Mouse (Mus musculus) liver, embryonic 16.5 days (tissue): ENCODE measurements around the gene Kmt5a. TPM values are rescaled to one million over a fixed set of nuclear protein-coding genes. Genes with fewer than 3 reads are reported as not detected.
A peak's percentile ranks its signal among the peaks of the same experiment; 100 is the strongest.

Experiments
- ATAC-seq: fragments of 200-750 bp; cut with Nextera tagmentation; 2 replicates; pipeline ENCODE4 v1.8.0; 2017; ENCODE audit warnings: low read depth, mild to moderate bottlenecking, moderate number of reproducible peaks, moderate library complexity
- H3K27ac ChIP-seq: fragments of 300-500 bp; sonication (generic); 2 replicates; pipeline ENCODE4 v1.5.1; 2014; ENCODE audit warnings: mild to moderate bottlenecking, low read length
- H3K27me3 ChIP-seq: fragments of 300-500 bp; sonication (generic); 2 replicates; pipeline ENCODE4 v1.6.1; 2014; ENCODE audit warnings: low read depth, low read length, mixed read lengths; ENCODE audit not compliant: control insufficient read depth, insufficient read depth
- H3K36me3 ChIP-seq: fragments of 300-500 bp; sonication (generic); 2 replicates; pipeline ENCODE4 v1.6.1; 2014; ENCODE audit warnings: mild to moderate bottlenecking; ENCODE audit not compliant: control insufficient read depth, insufficient read depth
- H3K4me1 ChIP-seq: fragments of 300-500 bp; sonication (generic); 2 replicates; pipeline ENCODE4 v1.6.1; 2014; ENCODE audit warnings: low read depth, low read length, mixed read lengths; ENCODE audit not compliant: control insufficient read depth
- H3K4me2 ChIP-seq: fragments of 300-500 bp; sonication (generic); 2 replicates; pipeline ENCODE4 v1.6.1; 2014; ENCODE audit warnings: low read depth, low read length, mixed read lengths
- H3K4me3 ChIP-seq: fragments of 300-500 bp; sonication (generic); 2 replicates; pipeline ENCODE4 v1.5.1; 2014; ENCODE audit warnings: low read depth, mild to moderate bottlenecking, low read length
- H3K9ac ChIP-seq: fragments of 300-500 bp; sonication (generic); 2 replicates; pipeline ENCODE4 v1.6.1; 2014; ENCODE audit warnings: low read depth, low read length
- H3K9me3 ChIP-seq: fragments of 300-500 bp; sonication (generic); replicated peaks from 2 replicates; pipeline ENCODE4 v1.6.1; 2016; ENCODE audit warnings: low read length; ENCODE audit not compliant: control insufficient read depth
- WGBS: fragments of 180-500 bp; shearing (Covaris S2); extraction: QIAGEN DNeasy Blood & Tissue Kit; methylation state at CpG from one replicate; pipeline ENCODE4 v1.1.7; 2014; ENCODE audit not compliant: insufficient replicate concordance; 5-methylcytosine and 5-hydroxymethylcytosine counted together
- polyA plus RNA-seq: library from polyadenylated mRNA; unstranded; fragments of >200 nt; fragmentation: Nextera tagmentation; extraction: Ambion mirVana; gene quantifications from 2 replicates; pipeline ENCODE4 v1.2.1, GENCODE M21; 2015

Kmt5a gene
- polyA plus RNA-seq, 1 experiment from 2014 or later: 41.5 TPM

DNA sequence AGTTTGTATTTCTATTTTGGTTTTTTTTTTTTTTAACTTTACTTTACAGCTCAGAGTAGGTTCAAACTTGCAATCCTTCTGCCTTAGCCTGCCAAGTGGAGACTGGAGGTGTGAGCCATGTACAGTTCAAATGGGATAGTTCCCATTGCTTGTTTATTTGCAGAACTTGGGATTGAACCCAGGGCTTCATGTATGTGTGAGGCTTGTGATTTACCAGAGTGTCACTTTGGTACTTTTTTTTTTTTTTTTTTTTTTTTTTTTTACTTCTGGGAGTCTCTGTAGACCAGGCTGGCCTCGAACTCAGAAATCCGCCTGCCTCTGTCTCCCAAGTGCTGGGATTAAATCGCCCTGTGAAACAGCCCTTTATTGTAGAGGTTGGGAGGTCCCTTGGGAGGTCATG lies 4.5 kb downstream of the Kmt5a start:
- WGBS: 67% methylated on average over 3 of the region's 3 CpGs
- H3K27ac ChIP-seq: peak overlapping the region; percentile 87
- H3K36me3 ChIP-seq: peaks cover 15% of the 10 kb centered on the region
- H3K27me3 ChIP-seq: no peaks in the 10 kb centered on the region
- peaks cover 65% of the 10 kb centered on the region for H3K4me1 ChIP-seq
- no peak for ATAC-seq
- no peaks in the 10 kb centered on the region for H3K9me3 ChIP-seq
- H3K4me3 ChIP-seq: peak overlapping the region; percentile 86
- H3K4me2 ChIP-seq: peak overlapping the region; percentile 97
- peak overlapping the region; percentile 88; the same call in 1 of the 2 replicates for H3K9ac ChIP-seq

DNA sequence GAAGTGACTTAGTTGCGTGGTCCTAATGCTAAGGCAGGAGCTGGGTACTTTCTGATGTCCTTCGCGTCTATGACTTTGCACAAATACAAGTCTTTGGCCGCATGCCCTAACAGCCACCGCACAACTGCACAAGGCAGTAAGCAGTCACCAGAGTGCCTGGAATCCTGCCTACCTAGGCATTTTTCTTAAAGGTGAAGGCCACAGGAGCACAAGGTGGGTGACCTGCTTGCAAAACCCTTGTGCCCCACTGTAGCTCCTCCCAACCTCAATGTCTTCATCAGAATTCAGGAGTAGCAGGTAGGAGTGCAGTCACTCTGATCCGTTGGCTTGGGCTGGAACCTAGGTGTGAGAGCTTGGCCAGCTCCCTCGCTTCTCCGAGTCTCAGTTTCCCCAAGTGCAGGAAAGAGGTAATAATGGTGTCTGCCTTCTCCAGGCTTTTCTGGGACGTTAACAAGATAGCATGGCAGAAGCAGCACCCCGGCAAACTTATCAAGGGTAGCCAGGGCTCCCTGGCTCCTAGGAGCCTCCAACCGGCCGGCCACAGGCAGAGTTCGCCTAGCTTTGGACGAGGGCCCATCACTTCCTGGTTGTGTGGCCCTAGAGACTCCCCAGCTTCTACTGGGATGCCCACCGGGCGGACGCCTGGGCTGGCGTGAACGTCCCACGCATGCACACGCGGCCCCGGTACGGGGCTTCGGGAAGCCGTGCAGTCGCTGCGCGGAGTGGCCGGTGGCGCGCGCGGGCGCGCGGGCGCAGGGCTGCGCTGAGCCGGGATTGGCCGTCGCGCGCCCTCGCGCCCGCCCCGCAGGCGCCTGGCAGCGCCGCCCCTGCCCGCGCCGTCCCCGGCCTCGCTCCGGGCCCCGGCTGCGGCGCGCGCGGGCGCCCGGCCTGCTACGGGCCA lies 5.2 kb downstream of the Kmt5a start:
- Histone ChIP-seq H3K27ac (peak overlapping the region; percentile 87), H3K36me3 (peaks cover 20% of the 10 kb centered on the region), H3K4me3 (peak overlapping the region; percentile 86), H3K9ac (peak overlapping the region; percentile 88), H3K27me3 (no peaks in the 10 kb centered on the region), H3K4me2 (peak overlapping the region; percentile 97), H3K9me3 (no peaks in the 10 kb centered on the region), H3K4me1 (peaks cover 71% of the 10 kb centered on the region)
- WGBS: 2% methylated on average over 50 of the region's 66 CpGs
- ATAC-seq: peak; percentile 82

DNA sequence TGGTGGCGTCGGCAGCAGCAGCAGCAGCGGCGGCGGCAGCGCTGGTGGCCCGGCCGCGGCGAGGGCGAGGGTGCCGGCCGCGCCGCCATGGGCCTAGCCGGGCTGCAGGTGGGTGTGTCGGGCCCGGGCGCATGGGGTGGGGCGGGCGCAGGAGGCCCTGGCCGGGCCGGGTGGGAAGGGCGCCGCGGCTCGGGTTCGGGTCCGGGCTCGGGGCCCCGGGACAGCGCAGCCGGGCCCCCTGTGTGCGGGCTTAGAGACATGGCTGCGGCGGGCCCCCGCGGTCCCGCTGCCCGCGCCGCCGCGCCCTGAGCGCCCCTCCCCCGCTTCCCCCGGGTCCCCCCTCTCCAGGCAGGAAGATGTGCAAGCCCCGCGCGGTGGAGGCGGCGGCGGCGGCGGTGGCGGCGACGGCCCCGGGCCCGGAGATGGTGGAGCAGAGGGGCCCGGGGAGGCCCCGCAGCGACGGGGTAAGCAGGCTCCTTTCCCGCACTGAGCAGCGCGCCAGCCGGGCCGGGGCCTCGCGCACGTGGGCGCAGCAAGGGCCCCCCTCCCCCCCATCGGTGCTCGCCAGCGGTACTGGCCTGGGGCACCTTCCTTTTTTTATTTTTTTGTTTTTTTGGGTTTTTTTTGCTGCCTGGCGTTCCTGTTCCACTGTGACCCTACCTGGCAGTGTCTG lies 6.0 kb downstream of the Kmt5a start:
- Histone ChIP-seq H3K27me3 (no peaks in the 10 kb centered on the region), H3K4me3 (peak overlapping the region; percentile 86), H3K4me2 (peak overlapping the region; percentile 97), H3K9ac (peak overlapping the region; percentile 88), H3K9me3 (no peaks in the 10 kb centered on the region), H3K27ac (peak overlapping the region; percentile 87), H3K4me1 (peaks cover 79% of the 10 kb centered on the region), H3K36me3 (peaks cover 28% of the 10 kb centered on the region)
- WGBS: under 1% methylated on average over 57 of the region's 77 CpGs
- ATAC-seq: peak; percentile 70

DNA sequence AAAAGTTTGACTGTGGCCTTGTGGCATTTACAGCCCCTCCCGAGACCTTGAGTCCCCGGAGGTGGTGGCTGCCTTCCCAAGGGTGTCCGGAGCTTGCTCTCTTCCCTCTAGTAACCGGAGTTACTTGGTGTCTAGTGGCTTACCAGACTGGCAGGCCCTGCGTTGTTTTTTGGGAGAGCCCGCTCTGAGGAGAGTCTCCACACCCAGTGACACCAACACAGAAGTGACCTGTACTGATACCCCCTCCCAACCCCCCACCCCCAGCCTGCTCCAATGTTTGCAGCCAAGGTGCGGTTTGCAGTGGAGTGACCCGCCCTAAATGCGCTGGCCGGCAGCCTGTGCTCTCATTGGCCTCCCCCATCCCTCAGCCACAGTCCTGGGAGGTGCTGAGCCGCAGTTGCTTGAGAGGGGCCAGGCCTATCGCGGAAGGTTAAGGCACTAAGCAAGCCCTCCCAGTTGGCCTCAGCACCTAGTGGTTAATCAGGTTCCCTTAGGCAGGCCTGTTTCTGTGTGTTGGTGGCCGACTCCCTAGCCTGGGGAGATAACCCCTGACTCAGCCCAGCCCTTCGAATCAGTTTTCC lies 6.7 kb downstream of the Kmt5a start:
- WGBS: under 1% methylated on average over 15 of the region's 15 CpGs
- no peaks in the 10 kb centered on the region for H3K27me3 ChIP-seq
- peak overlapping the region; percentile 87 for H3K27ac ChIP-seq
- peak overlapping the region; percentile 97 for H3K4me2 ChIP-seq
- ATAC-seq: peak; percentile 68
- H3K4me1 ChIP-seq: peaks cover 84% of the 10 kb centered on the region
- H3K9ac ChIP-seq: peak overlapping the region; percentile 88
- peaks cover 34% of the 10 kb centered on the region for H3K36me3 ChIP-seq
- H3K9me3 ChIP-seq: no peaks in the 10 kb centered on the region
- peak overlapping the region; percentile 86 for H3K4me3 ChIP-seq

DNA sequence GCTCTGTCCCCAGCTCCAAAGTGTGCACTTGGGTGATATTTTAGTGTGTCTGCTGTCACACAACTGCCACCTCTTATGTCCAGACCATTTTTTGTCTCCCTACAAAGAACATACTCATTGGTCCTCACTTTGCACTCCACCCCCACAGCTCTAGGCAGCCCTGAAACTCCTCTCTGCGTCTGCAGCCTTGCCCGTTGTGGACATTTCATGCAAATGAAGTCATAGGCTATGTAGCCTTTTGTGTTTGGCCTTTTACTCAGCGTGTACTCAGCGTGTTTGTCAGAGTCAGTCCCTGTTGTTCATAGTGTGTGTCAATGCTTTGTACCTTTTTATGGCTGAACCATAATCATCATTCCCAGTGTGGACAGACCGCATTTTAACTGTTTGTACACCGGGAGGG lies 9.8 kb downstream of the Kmt5a start:
- H3K27ac ChIP-seq: peak overlapping the region; percentile 62
- peaks cover 61% of the 10 kb centered on the region for H3K36me3 ChIP-seq
- WGBS: 73% methylated on average over 6 of the region's 6 CpGs
- H3K4me3 ChIP-seq: no peak overlapping the region
- H3K27me3 ChIP-seq: no peaks in the 10 kb centered on the region
- peaks cover 65% of the 10 kb centered on the region for H3K4me1 ChIP-seq
- no peak overlapping the region; the same call in 1 of the 2 replicates for H3K9ac ChIP-seq
- ATAC-seq: no peak
- no peak overlapping the region for H3K4me2 ChIP-seq
- H3K9me3 ChIP-seq: no peaks in the 10 kb centered on the region

DNA sequence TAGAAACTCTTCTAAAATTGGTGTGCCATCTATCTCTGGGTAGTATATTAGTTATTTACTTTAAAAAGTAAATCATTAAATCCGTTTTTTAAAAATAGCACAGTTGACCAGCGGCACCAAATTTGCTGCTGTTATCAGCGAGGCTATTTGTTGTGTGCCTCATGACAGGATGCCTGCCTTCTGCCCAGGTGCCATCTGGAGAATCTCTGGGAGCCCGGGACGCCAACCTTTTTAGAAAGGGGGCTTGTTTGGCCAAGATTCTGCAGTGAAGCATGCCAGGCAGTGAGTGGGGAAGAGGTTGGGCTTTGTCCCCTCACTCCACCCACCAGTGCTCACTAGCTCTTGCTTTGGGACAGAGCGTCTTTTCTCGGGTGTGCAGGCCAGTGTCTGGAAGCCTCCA lies 10.3 kb downstream of the Kmt5a start:
- WGBS: 68% methylated on average over 7 of the region's 7 CpGs
- H3K27ac ChIP-seq: peak overlapping the region; percentile 81
- H3K27me3 ChIP-seq: no peaks in the 10 kb centered on the region
- peaks cover 60% of the 10 kb centered on the region for H3K4me1 ChIP-seq
- no peak overlapping the region for H3K4me3 ChIP-seq
- no peak overlapping the region for H3K9ac ChIP-seq
- no peaks in the 10 kb centered on the region for H3K9me3 ChIP-seq
- H3K4me2 ChIP-seq: peak overlapping the region; percentile 39; the same call in 1 of the 2 replicates
- no peak for ATAC-seq
- H3K36me3 ChIP-seq: peaks cover 66% of the 10 kb centered on the region

DNA sequence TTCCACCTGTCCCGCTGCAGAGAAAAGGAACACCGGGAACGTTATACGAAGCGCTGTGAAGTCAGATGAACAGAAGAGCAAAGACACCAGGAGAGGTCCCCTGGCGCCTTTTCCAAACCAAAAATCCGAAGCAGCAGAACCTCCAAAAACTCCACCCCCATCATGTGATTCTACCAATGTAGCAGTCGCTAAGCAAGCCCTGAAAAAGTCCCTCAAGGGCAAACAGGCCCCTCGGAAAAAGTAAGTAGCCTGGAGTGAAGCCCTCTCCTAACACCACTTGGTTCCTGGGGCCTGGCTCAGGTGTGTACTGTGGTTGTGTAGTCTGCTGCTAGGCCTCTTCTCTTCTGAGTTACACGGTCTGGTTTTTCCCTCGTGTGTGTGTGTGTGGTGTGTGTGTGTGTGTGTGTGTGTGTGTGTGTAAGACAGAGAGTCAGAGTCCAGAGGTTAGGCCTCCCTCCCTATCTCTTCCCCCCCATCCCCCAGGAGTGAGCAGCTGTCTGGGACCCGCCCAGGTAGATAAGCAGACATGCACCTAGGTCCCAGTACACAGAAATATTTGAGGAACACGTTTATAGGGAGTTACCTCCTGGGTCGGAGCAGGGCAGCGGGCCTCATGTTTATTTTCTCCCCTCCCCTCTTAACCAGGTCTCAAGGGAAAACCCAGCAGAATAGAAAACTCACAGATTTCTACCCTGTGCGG lies 11.1 kb downstream of the Kmt5a start:
- peaks cover 66% of the 10 kb centered on the region for H3K36me3 ChIP-seq
- H3K9me3 ChIP-seq: no peaks in the 10 kb centered on the region
- H3K9ac ChIP-seq: peak overlapping the region; percentile 23
- H3K4me3 ChIP-seq: peak overlapping the region; percentile 9; the same call in 1 of the 2 replicates
- peak overlapping the region; percentile 39 for H3K4me2 ChIP-seq
- H3K4me1 ChIP-seq: peaks cover 59% of the 10 kb centered on the region
- 51% methylated on average over 16 of the region's 16 CpGs for WGBS
- peak; percentile 68 for ATAC-seq
- H3K27me3 ChIP-seq: no peaks in the 10 kb centered on the region
- H3K27ac ChIP-seq: peak overlapping the region; percentile 81

DNA sequence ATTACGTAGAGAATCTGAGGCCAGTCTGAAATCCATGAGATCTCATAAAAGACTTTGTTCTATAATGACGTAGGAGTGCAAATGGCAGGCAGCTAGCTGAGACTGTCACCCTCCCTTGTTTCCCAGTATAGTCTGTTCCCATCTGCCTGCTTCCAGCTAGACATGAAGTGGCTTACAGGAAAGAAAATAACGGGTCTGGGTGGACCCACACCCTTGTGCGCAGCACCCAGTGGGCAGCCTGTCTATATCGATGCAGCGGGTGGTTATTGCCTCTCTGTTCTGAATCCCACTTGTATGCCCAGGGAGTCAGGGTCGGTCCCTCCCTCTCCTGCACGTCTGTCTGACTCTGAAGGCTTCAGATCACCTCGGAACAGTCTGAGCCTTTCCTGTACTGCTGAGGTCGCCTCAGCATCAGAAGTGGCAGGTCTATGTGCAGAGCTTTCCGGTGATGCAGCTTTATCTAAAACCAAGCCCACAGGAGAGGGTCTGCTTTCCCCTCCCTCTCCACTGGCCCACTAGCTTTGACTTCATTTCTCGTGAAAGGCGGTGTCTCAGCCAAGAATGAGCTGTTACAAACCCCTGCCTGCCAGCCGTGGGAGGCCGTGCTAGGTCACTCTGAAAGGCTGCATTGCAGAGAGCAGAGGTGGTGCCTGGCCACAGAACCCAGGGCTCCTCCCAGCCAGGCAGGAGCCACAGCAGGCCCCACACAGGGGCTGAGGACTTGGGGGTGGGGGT lies 12.9 kb downstream of the Kmt5a start:
- Histone ChIP-seq H3K4me1 (peaks cover 43% of the 10 kb centered on the region), H3K4me2 (no peak overlapping the region), H3K36me3 (peaks cover 78% of the 10 kb centered on the region), H3K4me3 (no peak overlapping the region), H3K9ac (no peak overlapping the region; the same call in 1 of the 2 replicates), H3K27me3 (no peaks in the 10 kb centered on the region), H3K9me3 (no peaks in the 10 kb centered on the region), H3K27ac (no peak overlapping the region; the same call in 1 of the 2 replicates)
- no peak for ATAC-seq
- 80% methylated on average over 15 of the region's 15 CpGs for WGBS
